Mouse (Mus musculus) lung, postnatal 14 days (tissue): Measurements from ENCODE around the gene Phc1.
"Not testable (repeated sequence)": the region's sequence is repeated elsewhere in the genome, so short reads cannot be mapped to it uniquely, and the experiment has no call there.

ENCODE experiments used
- DNase-seq: peaks from one replicate; pipeline ENCODE4 v3.0.0; 2021

Gene Phc1

GRCm38 (mm10) chr6:122340349-122341000, at the start of gene Phc1:
Gene Phc1 (minus strand): TSS chr6:122340561.
- no peak for DNase-seq

- DNase-seq, result not testable (repeated sequence)
Measured at GRCm38 (mm10) chr6:122389986-122390385, 49.6 kb upstream of the Phc1 start.

GRCm38 (mm10) chr6:122387177-122388028, 47.0 kb upstream of the Phc1 start:
- not testable (repeated sequence) for DNase-seq

- DNase-seq, result no peak
Measured at GRCm38 (mm10) chr6:122385724-122386123, 45.4 kb upstream of the Phc1 start.

GRCm38 (mm10) chr6:122384886-122385285, 44.5 kb upstream of the Phc1 start:
- no peak for DNase-seq

- DNase-seq, result no peak
Measured at GRCm38 (mm10) chr6:122383211-122383610, 42.9 kb upstream of the Phc1 start.

- no peak for DNase-seq
Measured at GRCm38 (mm10) chr6:122382046-122382445, 41.7 kb upstream of the Phc1 start.

GRCm38 (mm10) chr6:122368245-122368644, 27.9 kb upstream of the Phc1 start:
- no peak for DNase-seq

GRCm38 (mm10) chr6:122366976-122367375, 26.6 kb upstream of the Phc1 start:
- no peak for DNase-seq

GRCm38 (mm10) chr6:122366287-122366686, 25.9 kb upstream of the Phc1 start:
- no peak for DNase-seq

- no peak for DNase-seq
Measured at GRCm38 (mm10) chr6:122365706-122366105, 25.3 kb upstream of the Phc1 start.

GRCm38 (mm10) chr6:122357089-122357488, 16.7 kb upstream of the Phc1 start:
- DNase-seq, result no peak

GRCm38 (mm10) chr6:122355909-122356308, 15.5 kb upstream of the Phc1 start:
- no peak for DNase-seq

- not testable (repeated sequence) for DNase-seq
Measured at GRCm38 (mm10) chr6:122347326-122347725, 7.0 kb upstream of the Phc1 start.

GRCm38 (mm10) chr6:122346399-122346798, 6.0 kb upstream of the Phc1 start:
- DNase-seq, result no peak

- DNase-seq, result no peak
Measured at GRCm38 (mm10) chr6:122345731-122346130, 5.4 kb upstream of the Phc1 start.

- DNase-seq, result no peak
Measured at GRCm38 (mm10) chr6:122344386-122345116, 4.2 kb upstream of the Phc1 start.

GRCm38 (mm10) chr6:122343719-122344118, 3.4 kb upstream of the Phc1 start:
- no peak for DNase-seq

GRCm38 (mm10) chr6:122342125-122342524, 1.8 kb upstream of the Phc1 start:
- DNase-seq, result no peak

- no peak for DNase-seq
Measured at GRCm38 (mm10) chr6:122341038-122341810, 863 bp upstream of the Phc1 start.

GRCm38 (mm10) chr6:122339648-122340341, 566 bp downstream of the Phc1 start:
- DNase-seq, result peak; percentile 90

GRCm38 (mm10) chr6:122339047-122339647, 1.2 kb downstream of the Phc1 start:
- DNase-seq, result peak; percentile 64
